Mouse (Mus musculus): ENCODE data around the gene Cbwd1. TPM values are rescaled to one million over a fixed set of nuclear protein-coding genes. Genes with fewer than 3 reads are reported as not detected.

The Cbwd1 gene
- polyA plus RNA-seq, 1 experiment: 7.5 TPM

DNA sequence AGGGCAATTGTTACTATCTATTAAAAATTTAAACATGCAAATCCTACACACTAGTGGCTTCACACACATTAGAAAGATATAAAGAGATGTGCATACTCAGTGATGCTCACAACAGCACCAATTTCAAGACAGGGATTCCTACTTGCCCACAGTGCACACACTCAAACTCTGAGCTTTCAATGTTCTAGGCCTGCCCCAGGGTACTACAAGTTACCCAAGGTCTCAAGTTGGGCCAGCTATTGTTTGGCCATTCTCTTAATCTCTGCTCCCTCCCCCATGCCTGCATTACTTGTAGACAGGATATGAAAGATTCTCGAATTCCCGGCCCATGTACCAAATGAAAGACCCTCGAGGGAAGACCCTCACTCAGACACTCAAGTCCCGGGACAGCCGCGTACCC is 53.8 kb downstream of the Cbwd1 start:
- H3K27ac ChIP-seq (ENCODE audit: control insufficient read depth, insufficient read depth, low read depth, low read length, poor library complexity): peak overlapping the region; percentile 50; the same call in 1 of the 2 replicates
- TF ChIP-seq POLR2A (IDR thresholded peaks at IDR 0.05; ENCODE audit: borderline replicate concordance, control insufficient read depth, low read depth, low read length): no peak
- TF ChIP-seq CTCF (IDR thresholded peaks at IDR 0.05; ENCODE audit: control insufficient read depth, insufficient read depth, low read length): no peak
- H3K4me3 ChIP-seq (replicated peaks; ENCODE audit: control insufficient read depth, low read depth, low read length): peak overlapping the region; percentile 34
- no peaks in the 10 kb centered on the region; the same call in 1 of the 2 replicates for H3K4me1 ChIP-seq (ENCODE audit: control insufficient read depth, insufficient read depth, low read length)
- WGBS: 70% methylated on average over 6 of the region's 6 CpGs

DNA sequence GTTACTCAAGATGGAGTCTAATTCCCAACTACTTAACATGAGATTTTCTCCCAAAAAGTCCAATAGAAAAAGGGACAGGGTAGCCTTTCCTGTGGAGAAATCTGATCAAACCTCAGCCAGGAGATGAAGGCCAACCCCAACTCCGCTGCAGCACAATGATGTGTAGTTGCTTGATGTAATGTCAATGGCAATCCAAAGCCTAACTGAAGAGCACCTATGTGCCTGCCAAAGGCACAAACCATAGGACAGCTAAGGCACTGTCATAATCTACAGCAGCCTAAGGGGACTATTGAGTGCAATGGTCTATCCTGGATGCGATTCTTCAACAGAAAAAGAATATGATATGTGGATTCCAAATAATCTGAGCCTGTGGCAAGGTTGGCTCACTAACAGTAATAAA is 58.6 kb downstream of the Cbwd1 start:
- TF ChIP-seq POLR2A (IDR thresholded peaks at IDR 0.05; ENCODE audit: borderline replicate concordance, control insufficient read depth, low read depth, low read length) (no peak), CTCF (IDR thresholded peaks at IDR 0.05; ENCODE audit: control insufficient read depth, insufficient read depth, low read length) (no peak)
- WGBS: 69% methylated on average over 2 of the region's 2 CpGs

GRCm38 (mm10) chr19:24902256-24902655 is 59.2 kb downstream of the Cbwd1 start:
- TF ChIP-seq POLR2A (IDR thresholded peaks at IDR 0.05; ENCODE audit: borderline replicate concordance, control insufficient read depth, low read depth, low read length) (no peak), CTCF (IDR thresholded peaks at IDR 0.05; ENCODE audit: control insufficient read depth, insufficient read depth, low read length) (peak; percentile 20; the same call in 1 of the 2 replicates)
- H3K27ac ChIP-seq (ENCODE audit: control insufficient read depth, insufficient read depth, low read depth, low read length, poor library complexity): no peak overlapping the region
- 3% methylated on average over 2 of the region's 2 CpGs for WGBS
- H3K4me1 ChIP-seq (ENCODE audit: control insufficient read depth, insufficient read depth, low read length): no peaks in the 10 kb centered on the region; the same call in 1 of the 2 replicates
- no peak overlapping the region for H3K4me3 ChIP-seq (replicated peaks; ENCODE audit: control insufficient read depth, low read depth, low read length)

More for the DNA sequence above, 58.6 kb downstream of the Cbwd1 start:
- Histone ChIP-seq H3K4me1 (ENCODE audit: control insufficient read depth, insufficient read depth, low read length) (no peaks in the 10 kb centered on the region; the same call in 1 of the 2 replicates), H3K4me3 (replicated peaks; ENCODE audit: control insufficient read depth, low read depth, low read length) (no peak overlapping the region), H3K27ac (ENCODE audit: control insufficient read depth, insufficient read depth, low read depth, low read length, poor library complexity) (no peak overlapping the region)

GRCm38 (mm10) chr19:24901666-24902065 is 59.7 kb downstream of the Cbwd1 start:
- Histone ChIP-seq H3K4me3 (replicated peaks; ENCODE audit: control insufficient read depth, low read depth, low read length) (peak overlapping the region; percentile 52), H3K4me1 (ENCODE audit: control insufficient read depth, insufficient read depth, low read length) (no peaks in the 10 kb centered on the region; the same call in 1 of the 2 replicates), H3K27ac (ENCODE audit: control insufficient read depth, insufficient read depth, low read depth, low read length, poor library complexity) (no peak overlapping the region)
- 5% methylated on average over 3 of the region's 3 CpGs for WGBS
- TF ChIP-seq POLR2A (IDR thresholded peaks at IDR 0.05; ENCODE audit: borderline replicate concordance, control insufficient read depth, low read depth, low read length) (no peak), CTCF (IDR thresholded peaks at IDR 0.05; ENCODE audit: control insufficient read depth, insufficient read depth, low read length) (no peak)

DNA sequence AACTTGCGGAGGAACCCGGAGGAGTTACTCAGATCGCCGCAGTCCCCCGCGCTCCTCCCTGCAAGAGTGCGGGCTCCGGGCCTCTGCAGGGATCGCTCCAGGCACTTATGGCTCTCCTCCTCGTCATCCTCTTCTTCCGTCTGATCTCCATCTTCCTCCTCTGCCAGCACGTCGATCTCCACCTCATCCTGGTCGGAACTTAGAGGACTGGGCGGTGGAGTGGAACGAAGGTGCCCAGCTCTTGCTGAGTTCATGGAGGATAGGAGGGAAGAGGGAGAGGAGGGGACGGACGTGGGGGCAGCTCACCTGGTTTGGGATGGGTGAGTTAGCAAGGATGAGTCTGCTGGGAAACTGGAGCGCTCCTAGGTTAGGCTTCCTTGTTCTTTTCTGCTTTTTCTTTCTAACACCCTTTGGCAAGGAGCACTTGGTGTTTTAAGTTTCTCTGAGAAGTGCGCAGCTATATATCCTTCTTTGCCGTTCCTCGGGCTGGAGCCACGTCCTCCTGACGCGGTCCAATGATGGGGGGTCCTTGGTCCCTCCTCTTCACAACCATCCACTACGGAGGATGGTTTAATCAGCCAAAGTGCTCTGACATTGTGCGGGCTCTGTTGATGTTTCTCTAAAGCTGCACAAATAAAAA is 60.7 kb downstream of the Cbwd1 start, which contains the start of gene Foxd4:
Foxd4 (minus strand) TSS at position 617 of the 640 bp plus-strand sequence.
- TF ChIP-seq POLR2A (IDR thresholded peaks at IDR 0.05; ENCODE audit: borderline replicate concordance, control insufficient read depth, low read depth, low read length) (no peak), CTCF (IDR thresholded peaks at IDR 0.05; ENCODE audit: control insufficient read depth, insufficient read depth, low read length) (no peak)
- peak within 1 kb of the TSS; percentile 93 for H3K4me3 ChIP-seq (replicated peaks; ENCODE audit: control insufficient read depth, low read depth, low read length)
- 3% methylated on average over 27 of the region's 27 CpGs for WGBS
- peak within 1 kb of the TSS; percentile 97 for H3K27ac ChIP-seq (ENCODE audit: control insufficient read depth, insufficient read depth, low read depth, low read length, poor library complexity)
- no peaks in the 10 kb centered on the region; the same call in 1 of the 2 replicates for H3K4me1 ChIP-seq (ENCODE audit: control insufficient read depth, insufficient read depth, low read length)

DNA sequence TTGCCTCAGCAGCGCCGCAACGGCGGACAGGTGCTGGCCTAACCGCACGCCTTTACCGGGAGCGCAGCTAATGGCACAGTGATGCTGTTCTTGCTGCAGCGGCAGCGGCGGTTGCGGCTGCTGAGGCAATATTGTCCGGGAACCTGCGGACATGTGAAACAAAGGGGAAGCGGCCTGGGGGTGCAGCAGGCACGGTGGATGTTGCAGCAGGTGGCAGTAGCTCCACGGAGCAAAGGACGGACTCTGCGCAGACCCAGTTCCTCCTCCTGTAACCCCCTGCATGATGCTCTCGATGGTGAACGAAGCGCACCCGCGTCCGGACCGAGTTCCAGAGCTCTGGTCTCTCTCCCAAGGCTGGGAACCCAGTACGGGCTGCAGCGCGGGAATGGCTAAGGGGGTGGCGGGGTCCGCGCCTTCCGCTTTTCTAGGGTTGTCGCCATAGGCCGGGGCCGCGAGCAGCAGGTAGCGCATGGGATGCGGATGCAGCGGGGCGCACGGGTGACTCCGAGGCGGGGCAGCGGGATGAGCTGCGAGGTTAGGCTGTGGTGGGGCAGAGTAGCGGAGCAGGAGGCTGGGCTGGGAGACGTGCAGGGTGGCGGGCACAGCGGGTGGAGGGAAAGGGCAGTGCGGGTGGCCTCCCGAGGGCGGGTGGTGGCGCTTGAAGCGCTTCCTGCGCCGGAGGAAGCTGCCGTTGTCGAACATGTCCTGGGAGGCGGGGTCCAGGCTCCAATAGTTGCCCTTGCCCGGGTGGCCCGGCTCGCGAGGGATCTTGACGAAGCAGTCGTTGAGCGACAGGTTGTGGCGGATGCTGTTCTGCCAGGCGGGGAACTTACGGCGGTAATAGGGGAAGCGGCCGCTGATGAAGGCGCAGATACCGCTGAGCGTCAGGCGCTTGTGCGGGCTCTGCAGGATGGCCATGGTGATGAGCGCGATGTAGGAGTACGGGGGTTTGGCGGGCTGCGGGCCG is 61.5 kb downstream of the Cbwd1 start:
- Histone ChIP-seq H3K27ac (ENCODE audit: control insufficient read depth, insufficient read depth, low read depth, low read length, poor library complexity) (peak overlapping the region; percentile 97), H3K4me1 (ENCODE audit: control insufficient read depth, insufficient read depth, low read length) (no peaks in the 10 kb centered on the region; the same call in 1 of the 2 replicates), H3K4me3 (replicated peaks; ENCODE audit: control insufficient read depth, low read depth, low read length) (peak overlapping the region; percentile 93)
- peak; percentile 47; the same call in 1 of the 2 replicates for TF ChIP-seq POLR2A (IDR thresholded peaks at IDR 0.05; ENCODE audit: borderline replicate concordance, control insufficient read depth, low read depth, low read length)
- TF ChIP-seq CTCF (IDR thresholded peaks at IDR 0.05; ENCODE audit: control insufficient read depth, insufficient read depth, low read length): peak; percentile 34
- WGBS: under 1% methylated on average over 84 of the region's 84 CpGs

GRCm38 (mm10) chr19:24898737-24899577 is 62.5 kb downstream of the Cbwd1 start:
- TF ChIP-seq CTCF (IDR thresholded peaks at IDR 0.05; ENCODE audit: control insufficient read depth, insufficient read depth, low read length): no peak
- TF ChIP-seq POLR2A (IDR thresholded peaks at IDR 0.05; ENCODE audit: borderline replicate concordance, control insufficient read depth, low read depth, low read length): no peak
- Histone ChIP-seq H3K4me3 (replicated peaks; ENCODE audit: control insufficient read depth, low read depth, low read length) (peak overlapping the region; percentile 93), H3K4me1 (ENCODE audit: control insufficient read depth, insufficient read depth, low read length) (no peaks in the 10 kb centered on the region; the same call in 1 of the 2 replicates), H3K27ac (ENCODE audit: control insufficient read depth, insufficient read depth, low read depth, low read length, poor library complexity) (peak overlapping the region; percentile 97)
- 5% methylated on average over 34 of the region's 34 CpGs for WGBS

Data from bone marrow, adult 2 months (tissue).